Mouse (Mus musculus): Measurements from ENCODE around the gene Fbxo21.

- TF ChIP-seq CTCF (IDR thresholded peaks at IDR 0.05; ENCODE audit: low read depth), result no peak
- no peak for TF ChIP-seq EP300 (IDR thresholded peaks at IDR 0.05; ENCODE audit: low read depth)
These were observed 52.9 kb downstream of the Fbxo21 start for GRCm38 (mm10) chr5:118029420-118029819.
